Mouse (Mus musculus): ENCODE measurements around the gene Chrm5.
"Not testable (repeated sequence)": the region's sequence is repeated elsewhere in the genome, so short reads cannot be mapped to it uniquely, and the experiment has no call there.

Gene Chrm5

DNA sequence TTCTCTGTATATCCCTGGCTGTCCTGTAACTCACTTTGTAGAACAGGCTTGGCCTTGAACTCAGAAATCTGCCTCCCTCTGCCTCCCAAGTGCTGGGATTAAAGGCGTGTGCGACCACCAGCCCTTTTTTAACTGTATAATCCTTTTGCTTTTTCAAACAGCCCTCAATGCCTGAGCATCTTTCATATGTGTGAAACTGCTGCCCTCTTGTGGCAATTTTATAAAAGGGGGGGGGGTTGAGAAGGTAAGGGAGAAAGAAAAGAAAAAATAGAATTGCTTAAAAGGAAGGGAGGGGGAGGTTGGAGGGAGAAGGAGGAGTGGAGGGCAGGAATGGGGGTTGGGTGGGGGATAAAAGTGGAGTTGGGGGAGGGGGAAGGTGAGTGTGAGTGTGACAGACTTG lies 995 bp upstream of the Chrm5 start:
- DNase-seq (ENCODE audit: low spot score) = peak; percentile 29

DNA sequence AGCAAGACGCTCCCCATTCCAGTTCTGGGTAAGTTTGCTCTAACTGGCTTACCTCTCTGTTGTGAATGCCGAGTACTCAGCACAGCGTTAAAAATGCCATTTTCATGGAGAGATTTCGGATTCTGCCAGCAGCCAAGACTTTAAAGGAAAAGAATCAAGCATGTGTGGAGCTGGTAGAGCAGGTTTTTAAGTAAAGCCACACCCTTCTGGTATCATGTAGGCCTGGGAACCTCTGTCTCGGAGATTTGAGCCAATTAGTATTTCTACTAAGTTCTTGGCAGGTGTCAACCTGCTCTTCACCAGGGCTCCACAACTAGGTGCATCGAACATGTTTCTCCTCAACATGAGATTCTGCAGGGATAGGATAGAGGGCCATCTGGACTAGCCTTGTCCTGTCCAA lies 4.0 kb downstream of the Chrm5 start:
- DNase-seq (ENCODE audit: low spot score) = no peak

DNA sequence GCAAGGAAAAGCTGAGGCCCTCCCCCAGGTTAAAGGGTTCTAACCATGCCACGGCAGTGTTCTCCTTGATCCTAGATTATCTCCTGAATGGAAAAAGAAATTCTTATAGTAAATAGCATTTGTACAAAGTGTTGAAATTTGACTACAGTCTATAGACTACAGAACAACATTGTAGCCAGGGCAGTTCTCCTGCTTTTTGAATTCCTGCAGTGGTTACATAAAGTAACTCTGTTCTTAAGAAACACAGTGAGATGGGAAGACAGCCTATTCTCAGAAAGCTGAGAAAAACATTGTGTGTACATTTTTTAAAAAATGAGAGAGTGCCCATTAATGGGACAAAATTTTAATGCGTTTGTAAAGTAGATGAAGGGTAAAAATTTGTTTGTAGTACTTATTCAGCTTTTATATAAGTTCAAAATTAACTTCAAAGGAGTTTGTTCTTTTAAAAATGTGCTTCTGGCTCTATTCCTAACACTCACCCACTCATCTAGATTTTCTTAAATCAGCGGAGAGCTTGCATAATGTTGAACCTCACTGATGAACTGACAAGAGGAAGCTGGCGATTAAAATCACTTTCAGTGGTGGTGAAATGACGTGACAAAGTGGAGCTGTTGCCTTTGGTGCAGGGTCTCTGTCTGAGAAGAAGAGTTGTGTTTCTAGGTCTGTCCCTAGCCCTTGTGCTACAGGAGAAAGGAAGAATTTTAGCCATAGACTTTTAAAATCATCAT lies 5.4 kb downstream of the Chrm5 start:
- no peak for DNase-seq (ENCODE audit: low spot score)

DNA sequence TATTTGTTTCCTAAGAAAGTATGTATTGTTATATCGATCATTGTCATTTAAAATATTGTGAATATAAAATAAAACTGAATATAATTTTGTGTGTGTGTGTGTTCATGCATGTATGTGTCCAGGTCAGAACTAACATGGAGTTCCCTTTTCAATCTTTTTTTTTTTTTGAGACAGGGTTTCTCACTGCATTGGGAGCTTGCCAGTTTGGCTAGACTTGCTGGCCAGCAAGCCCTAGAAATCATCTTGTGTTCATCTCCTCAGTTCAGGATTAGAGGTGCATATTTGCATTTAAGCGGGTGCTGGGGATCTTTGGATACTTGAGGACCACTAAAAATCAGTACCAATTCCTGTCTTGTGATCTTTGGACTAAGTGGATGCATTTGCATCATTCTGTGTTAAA lies 8.5 kb downstream of the Chrm5 start:
- no peak for DNase-seq (ENCODE audit: low spot score)

DNA sequence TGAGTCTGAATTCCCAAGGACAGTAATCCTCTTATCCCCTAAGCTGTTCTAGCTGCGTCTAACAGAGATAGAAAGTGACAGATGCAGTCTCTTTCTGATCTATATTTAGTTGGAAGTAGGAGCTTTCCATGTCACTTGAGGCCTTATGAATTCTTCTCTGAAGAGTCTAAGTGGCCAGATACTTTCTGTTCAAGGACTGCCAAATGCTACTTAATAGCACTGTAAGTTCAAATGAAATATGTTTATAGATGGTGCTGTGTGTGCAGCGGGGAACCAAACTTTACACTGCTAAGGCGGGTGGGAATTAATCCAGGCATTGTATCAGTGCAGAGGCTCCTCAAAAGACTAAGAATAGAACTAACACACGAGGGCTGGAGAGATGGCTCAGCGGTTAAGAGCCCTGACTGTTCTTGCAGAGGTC lies 9.6 kb downstream of the Chrm5 start:
- no peak for DNase-seq (ENCODE audit: low spot score)

DNA sequence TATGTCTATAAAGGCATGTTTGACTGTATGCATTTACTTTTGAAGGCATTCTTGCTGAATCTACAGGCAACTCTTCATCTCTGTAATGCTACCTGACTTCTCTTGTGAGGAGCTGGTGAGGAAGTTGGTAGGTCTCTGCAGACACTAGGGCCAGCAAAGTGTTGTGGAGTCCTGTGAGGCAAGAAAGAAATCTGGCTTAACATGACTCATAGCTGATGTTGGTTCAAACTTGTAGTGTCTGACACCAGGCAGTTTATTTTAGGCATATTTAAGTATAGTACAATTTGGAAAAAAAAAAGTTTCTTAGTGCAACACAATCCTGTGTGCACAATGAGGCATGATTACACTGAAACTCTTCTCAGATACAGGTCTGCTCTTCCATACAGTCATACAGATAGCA lies 11.0 kb downstream of the Chrm5 start:
- no peak for DNase-seq (ENCODE audit: low spot score)

DNA sequence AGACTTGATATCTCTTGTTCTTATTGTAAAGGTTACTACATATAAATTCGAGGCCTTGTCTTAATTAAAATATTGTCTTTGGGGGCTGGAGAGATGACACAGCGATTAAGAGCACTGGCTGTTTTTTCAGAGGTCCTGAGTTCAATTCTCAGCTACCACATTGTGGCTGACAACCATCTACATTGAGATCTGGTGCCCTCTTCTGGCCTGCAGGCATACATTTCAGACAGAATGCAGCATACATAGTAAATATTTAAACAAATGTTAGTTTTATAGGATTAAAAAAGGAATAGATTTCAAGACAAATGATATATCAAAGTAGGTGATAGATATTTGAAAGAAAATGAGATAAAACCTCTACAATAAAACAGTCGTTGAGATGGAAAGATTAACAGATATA lies 20.0 kb downstream of the Chrm5 start:
- DNase-seq (ENCODE audit: low spot score) = no peak

DNA sequence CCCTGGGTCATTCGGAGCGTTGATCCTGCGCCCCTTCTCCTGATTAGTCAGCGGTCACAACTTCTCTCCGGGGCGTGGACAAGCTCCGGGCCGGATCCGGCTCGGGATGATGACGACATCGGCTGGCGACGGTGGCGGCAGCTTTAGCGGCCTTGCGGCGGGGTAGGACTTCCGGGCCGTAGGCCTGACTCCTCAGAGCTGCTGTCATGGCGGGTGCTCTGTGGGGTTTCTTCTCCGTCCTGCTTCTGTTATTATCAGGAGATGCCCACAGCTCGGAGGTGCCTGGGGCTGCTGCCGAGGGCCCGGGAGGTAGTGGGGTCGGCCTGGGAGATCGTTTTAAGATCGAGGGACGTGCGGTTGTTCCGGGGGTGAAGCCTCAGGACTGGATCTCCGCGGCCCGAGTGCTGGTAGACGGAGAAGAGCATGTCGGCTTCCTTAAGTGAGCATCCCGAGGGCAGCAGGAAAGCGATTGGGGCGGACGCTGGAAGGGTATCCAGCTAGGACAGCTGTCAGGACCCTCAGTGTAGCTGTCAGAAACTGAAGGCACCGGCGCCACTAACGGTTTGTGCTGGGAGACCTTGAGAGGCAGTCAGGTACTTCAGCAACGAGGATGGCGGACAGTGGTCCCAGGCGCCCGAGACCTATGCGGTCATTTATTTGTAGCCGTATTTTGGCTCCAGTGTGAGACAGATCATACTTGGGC lies 25.6 kb downstream of the Chrm5 start, which contains the start of gene Emc7:
Emc7 (plus strand) TSS at position 136 of the 703 bp plus-strand sequence.
- peak; percentile 95 for DNase-seq (ENCODE audit: low spot score)

DNA sequence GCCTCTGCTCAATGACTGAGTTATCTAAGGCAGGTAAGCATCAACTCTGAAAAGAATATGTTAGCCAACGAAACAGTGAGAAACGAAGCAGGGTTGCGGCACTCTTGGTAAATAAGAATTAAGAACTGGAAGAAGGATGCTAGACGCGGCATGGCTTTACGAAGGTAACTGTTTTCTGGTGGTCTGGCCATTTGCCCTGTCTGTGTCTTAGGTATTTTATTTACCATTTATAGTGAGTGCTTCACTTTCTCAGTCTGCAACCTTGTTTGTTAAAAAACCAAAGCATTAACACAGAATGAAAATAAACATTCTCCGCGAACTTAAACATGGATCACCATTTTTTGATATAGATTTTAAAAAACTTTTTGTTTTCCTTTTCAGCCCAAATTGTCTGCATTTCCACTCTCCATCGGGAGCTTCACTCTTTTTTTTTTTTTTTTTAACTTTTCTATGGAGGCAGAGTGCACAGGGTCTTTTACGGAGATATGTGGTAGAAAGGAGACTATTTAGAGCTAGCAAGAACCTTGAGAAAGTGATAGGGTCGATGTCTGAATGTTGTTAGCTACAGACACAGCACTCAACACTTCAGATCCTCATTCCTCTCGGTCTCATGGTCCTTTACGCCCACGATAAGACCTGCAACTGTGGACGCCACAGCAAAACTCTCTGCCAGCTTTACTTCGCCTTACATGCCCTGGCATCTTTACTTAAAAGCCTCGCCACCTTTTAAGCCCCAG lies 26.3 kb downstream of the Chrm5 start:
- no peak for DNase-seq (ENCODE audit: low spot score)

DNA sequence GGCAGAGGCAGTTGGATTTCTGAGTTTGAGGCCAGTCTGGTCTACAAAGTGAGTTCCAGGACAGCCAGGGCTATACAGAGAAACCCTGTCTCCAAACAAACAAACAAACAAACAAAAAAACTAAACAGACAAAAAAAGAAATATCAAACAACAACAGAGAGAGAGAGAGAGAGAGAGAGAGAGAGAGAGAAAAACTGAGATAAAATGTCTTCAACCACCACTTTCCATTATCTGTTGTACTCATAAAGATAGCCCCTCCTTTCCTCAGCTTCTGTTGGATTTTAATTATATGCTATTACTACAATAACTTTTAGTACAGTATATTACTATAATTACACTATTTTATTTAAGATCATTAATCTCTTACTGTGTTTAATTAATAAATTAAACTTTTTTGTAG lies 28.1 kb downstream of the Chrm5 start:
- DNase-seq (ENCODE audit: low spot score) = not testable (repeated sequence)

DNA sequence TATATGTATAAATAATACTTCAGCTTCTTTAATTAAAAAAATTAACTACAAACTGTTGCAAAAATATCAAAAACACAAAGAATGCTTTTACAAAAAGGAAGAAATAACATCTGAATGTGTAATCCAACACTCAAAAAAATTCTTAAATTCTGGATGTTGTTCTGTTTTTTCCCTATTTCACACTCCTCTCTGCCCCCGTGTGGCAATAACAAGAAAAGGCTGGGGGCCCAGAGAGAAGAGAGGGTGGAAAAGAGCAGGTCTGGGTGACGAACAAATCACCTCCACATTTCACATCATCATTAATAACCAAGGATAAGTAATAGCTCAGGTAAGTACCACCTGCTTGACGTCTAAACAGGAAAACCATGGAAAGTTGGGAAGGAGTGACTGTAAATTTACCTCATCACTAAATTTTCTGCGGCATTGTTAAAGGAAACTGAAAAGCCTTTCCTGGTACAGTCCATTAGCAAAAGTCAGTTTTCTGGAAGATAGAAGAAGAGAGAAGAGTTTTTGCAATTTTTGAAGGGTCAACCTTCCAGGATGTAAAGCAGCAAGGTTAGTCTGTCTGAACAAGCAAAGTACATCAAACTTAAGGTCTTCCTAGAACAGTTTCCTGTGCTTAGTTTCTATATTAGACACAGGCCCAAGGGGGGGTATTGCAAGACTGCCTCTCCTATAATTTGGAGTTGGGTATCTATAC lies 30.8 kb downstream of the Chrm5 start:
- no peak for DNase-seq (ENCODE audit: low spot score)

DNA sequence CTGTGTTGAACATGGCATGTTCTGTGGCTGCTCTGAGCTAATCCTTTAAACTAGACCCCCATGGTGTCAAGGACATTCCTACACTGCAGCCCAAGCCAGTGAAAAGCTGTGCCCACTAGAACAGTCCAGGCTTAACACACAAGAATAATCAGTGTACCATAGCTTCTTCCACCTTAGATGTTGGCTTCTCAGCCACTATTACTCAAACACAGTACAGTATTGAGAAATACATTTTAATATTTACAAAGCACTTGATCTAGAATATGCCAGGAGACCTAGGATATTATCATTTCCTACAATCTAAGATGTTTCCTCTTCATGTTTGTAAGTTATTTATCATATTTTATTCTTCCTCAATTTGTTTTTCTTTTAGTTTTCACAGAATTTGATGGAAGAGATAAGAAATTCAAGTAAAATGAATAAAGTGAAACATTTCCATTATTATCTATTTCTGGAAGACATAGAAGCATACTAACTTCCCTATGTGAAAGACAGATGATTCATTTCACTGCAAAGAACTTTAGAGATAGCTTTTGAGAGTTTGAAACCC lies 32.0 kb downstream of the Chrm5 start:
- no peak for DNase-seq (ENCODE audit: low spot score)

DNA sequence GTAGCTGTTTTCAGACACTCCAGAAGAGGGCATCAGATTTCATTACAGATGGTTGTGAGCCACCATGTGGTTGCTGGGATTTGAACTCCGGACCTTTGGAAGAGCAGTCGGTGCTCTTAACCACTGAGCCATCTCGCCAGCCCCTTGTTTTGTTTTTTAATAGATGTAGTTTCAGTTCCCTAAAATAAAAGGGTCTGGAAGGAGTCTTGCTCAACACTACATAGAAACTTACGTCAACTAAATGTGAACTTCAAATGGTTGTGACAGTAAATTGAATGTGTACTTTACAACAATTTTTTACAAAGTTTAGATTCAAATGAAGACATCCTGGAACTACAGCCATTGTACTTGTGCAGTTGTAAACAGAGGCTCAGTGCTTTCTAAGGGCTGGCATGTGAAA lies 32.5 kb downstream of the Chrm5 start:
- not testable (repeated sequence) for DNase-seq (ENCODE audit: low spot score)

DNA sequence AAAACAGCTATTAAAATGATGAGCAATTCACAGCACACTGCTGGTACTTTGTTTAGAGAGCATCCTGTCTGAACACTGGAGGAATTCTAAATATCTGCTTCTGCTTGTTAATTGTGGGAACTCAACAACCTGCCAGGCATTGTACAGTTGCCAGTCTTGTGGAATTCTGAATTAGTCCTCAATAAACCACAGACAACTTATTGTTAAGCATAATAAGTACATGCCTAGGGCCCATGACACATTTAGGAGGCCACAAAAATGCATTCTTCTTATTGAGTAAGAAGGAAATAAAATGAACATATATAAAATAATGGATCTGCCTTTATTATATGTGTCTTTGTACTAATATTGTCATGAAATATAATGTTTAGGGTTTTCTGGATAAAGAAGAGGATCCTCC lies 35.1 kb downstream of the Chrm5 start:
- DNase-seq (ENCODE audit: low spot score) = no peak

DNA sequence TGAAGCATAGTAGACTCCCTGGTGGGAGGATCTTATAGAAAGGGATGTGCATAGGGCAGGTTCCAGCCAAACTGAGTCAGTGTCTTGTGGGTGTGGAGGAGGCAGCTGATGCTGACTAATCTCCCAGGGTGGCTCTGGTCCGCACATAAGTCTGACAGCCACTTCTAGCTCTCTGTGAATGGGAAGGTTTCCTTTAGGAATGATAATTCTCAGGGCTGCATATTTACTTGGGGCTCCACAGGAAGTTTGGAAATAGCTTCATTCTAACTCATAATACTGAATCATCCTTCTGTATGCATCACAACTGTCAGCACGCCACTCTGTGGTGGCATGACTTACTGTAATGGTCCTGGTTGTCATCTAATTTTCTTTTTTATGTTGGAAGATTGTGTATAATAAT lies 37.1 kb downstream of the Chrm5 start:
- DNase-seq (ENCODE audit: low spot score) = no peak

DNA sequence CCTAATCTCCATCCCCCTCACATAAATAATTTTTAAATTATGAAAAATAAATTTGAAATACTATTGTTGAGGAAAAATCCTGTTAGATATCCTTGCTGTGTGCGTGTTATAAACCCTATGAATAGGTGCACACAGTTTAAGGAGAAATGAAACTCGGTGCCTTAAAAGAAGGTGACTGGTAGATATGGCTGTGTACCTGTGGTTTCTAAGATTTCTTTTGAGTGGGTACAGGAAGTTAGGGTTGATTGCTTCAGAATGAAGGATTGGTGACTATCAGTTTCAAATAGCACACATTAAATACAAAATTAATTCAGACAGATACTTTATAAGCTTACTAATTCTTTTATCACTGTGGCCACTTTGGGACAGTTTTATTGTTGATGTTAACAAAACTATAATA lies 43.0 kb downstream of the Chrm5 start:
- DNase-seq (ENCODE audit: low spot score) = no peak

DNA sequence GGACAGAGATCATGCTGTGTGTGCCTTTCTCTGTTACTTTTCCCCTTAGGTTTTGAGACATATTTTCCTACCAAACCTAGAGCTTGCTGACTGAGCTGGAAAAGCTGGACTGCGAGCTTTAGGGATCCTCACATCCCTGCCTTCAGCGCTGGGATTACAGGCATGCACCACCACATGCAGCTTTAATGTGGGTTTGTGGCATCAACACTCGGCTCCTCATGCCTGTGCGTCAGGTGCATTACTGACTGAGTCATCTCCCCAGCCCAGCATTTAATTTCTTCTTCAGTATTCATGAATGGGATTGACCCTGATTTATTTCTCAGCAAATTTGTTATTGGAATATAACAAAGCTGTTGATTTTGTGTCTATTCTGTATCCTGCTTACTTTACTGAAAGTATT lies 44.3 kb downstream of the Chrm5 start:
- DNase-seq (ENCODE audit: low spot score) = no peak

DNA sequence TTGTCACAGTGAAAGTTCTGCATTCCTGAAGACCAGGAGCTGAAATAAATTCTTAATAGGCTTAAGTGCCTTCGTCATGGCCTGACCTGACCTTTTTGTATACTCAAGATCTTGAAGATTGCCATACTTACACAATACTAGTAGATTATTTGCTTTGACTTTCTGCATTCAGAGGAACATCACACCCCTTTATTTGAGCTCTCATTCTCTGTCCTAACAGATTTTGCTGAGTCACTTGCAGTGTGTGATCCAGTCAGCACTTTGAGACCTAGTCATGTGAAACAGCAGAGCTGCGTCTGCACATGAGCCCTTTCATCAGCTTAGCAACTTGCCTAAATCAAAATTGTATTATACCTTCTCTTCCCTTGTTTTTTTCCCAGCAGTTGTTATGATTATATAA lies 47.2 kb downstream of the Chrm5 start:
- peak; percentile 5 for DNase-seq (ENCODE audit: low spot score)

DNA sequence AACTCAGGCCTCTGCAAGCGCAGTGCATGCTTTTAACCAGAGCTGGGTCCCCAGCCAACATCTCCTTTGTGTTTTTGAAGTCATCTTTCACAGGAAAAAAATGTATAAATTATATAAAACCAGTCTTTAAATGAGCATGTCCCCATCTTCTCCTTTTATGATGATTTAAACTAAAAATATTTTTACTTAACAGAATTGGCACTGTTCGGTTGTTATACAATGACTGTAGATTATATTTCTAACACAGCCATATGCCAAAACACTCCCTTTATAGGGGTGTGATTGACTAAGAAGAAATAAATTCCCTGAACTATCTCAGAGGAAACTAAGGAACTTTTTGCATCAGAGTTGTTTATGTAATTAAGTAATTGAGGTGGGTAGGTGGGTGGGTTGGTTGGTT lies 48.0 kb downstream of the Chrm5 start:
- DNase-seq (ENCODE audit: low spot score) = no peak

DNA sequence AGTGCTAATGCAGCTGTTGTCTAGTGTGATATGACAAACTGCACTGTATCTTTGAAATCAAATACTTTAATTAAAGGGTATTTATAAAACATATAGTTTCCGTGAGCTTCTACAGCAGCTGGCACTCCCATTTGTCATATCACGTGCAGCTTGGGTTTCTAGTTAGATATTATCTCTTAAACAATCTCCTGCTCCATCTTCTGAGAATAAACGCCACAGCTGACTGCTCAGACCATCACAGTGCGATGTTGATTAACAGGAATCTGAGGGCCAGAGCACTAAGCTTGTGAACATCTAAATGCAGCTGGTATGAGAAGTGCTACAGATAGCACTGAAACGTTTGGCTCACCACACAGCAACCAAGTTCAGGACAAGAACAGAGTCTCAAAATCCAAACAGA lies 50.2 kb downstream of the Chrm5 start:
- no peak for DNase-seq (ENCODE audit: low spot score)

DNA sequence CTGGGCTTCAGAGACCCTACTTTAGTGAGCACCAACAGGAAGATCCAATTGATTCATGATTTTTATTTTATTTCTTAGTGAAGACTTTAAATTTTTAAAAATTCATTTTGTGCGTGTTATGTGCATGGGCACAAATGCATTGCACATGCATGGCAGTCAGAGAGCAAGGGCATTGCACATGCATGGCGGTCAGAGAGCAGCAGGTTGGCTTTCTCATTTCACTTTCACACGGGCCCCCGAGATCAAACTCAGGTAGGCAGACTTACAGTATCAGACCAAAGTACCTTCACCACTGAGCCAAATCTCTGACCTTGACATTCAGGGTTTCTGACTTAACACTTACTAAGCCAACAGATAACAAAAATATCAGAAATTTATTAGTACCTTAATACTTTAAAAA lies 50.9 kb downstream of the Chrm5 start:
- no peak for DNase-seq (ENCODE audit: low spot score)

Data from yolk sac, embryonic 10.5 days (tissue).